Mouse (Mus musculus): ENCODE results near the gene Ccdc85b.

Gene Ccdc85b

GRCm38 (mm10) chr19:5423561-5423960 is 34.1 kb downstream of the Ccdc85b start:
- DNase-seq = no peak

GRCm38 (mm10) chr19:5422895-5423443 is 34.7 kb downstream of the Ccdc85b start:
- DNase-seq = no peak

GRCm38 (mm10) chr19:5422267-5422666 is 35.4 kb downstream of the Ccdc85b start:
- DNase-seq = peak; percentile 51 to 52

GRCm38 (mm10) chr19:5421784-5422183 is 35.9 kb downstream of the Ccdc85b start:
- no peak for DNase-seq

- no peak for DNase-seq
These were observed 37.1 kb downstream of the Ccdc85b start for GRCm38 (mm10) chr19:5420579-5420978.

GRCm38 (mm10) chr19:5419630-5420029 is 38.1 kb downstream of the Ccdc85b start:
- no peak for DNase-seq

- DNase-seq = no peak
These were observed 38.8 kb downstream of the Ccdc85b start for GRCm38 (mm10) chr19:5418750-5419466.

GRCm38 (mm10) chr19:5414534-5414957 is 43.1 kb downstream of the Ccdc85b start:
- no peak for DNase-seq

- DNase-seq = no peak
These were observed 43.9 kb downstream of the Ccdc85b start for GRCm38 (mm10) chr19:5413840-5414239.

- DNase-seq = no peak
These were observed 45.7 kb downstream of the Ccdc85b start for GRCm38 (mm10) chr19:5411961-5412360.

GRCm38 (mm10) chr19:5410641-5411040 is 47.1 kb downstream of the Ccdc85b start:
- DNase-seq = no peak

- DNase-seq = no peak
These were observed 48.6 kb downstream of the Ccdc85b start for GRCm38 (mm10) chr19:5409068-5409467.

GRCm38 (mm10) chr19:5408057-5409001 is 49.4 kb downstream of the Ccdc85b start:
- DNase-seq = no peak

GRCm38 (mm10) chr19:5407133-5407532 is 50.6 kb downstream of the Ccdc85b start:
- peak; percentile 70 to 71 for DNase-seq

- peak; percentile 56 to 57 for DNase-seq
These were observed 51.1 kb downstream of the Ccdc85b start for GRCm38 (mm10) chr19:5406531-5407126.

- no peak for DNase-seq
These were observed 51.8 kb downstream of the Ccdc85b start for GRCm38 (mm10) chr19:5405924-5406323.
